Mouse (Mus musculus): ENCODE results near the gene Gm6309.
"Not testable (repeated sequence)": the region's sequence is repeated elsewhere in the genome, so short reads cannot be mapped to it uniquely, and the experiment has no call there.

DNA sequence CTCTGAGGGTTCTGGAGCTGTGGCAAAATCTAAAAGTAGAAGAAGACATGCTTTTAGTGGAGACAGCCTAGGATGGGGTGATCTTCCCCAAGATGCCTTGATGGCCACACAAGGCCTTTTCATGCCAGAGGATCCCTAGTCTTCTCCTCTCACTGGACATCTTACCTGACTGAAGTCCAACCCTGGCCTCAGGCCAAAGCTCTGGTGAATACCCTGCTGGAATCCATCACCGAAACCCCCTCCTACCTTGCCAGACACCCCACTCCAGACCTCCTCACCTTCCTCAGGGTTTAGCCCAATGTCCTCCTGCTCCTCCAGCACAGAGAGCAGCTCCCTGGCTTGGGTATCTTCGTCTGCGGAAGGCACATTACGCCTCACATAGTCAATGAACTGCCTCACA lies 12.2 kb downstream of the Gm6309 start:
- not testable (repeated sequence) for TF ChIP-seq CTCF (conservative IDR thresholded peaks at IDR 0.05; ENCODE audit: low read length); POU5F1 (IDR thresholded peaks at IDR 0.05; ENCODE audit: borderline replicate concordance, low read length)
